Mouse (Mus musculus) MEL (cell line): ENCODE measurements around the gene Arhgap33. TPM values are rescaled to one million over a fixed set of nuclear protein-coding genes. Genes with fewer than 3 reads are reported as not detected.
A peak's percentile ranks its signal among the peaks of the same experiment; 100 is the strongest.
"Not testable (repeated sequence)": the region's sequence is repeated elsewhere in the genome, so short reads cannot be mapped to it uniquely, and the experiment has no call there.

Experiments used
- DNase-seq: peaks from one replicate; pipeline ENCODE4 v3.0.0; 2011; ENCODE audit warnings: low read depth, low spot score
- H3K27ac ChIP-seq: 2 replicates; pipeline ENCODE4 v1.5.1; 2012; ENCODE audit warnings: low read depth, mild to moderate bottlenecking, control low read depth, low read length, moderate library complexity; ENCODE audit not compliant: control insufficient read depth
- H3K27me3 ChIP-seq, 2 experiments: fragments of 150-350 bp in 1 of 2; sonication (generic) in 1 of 2; 2 replicates each; pipeline ENCODE4 v1.6.1; 2012; ENCODE audit warnings: low read length in 2 of 2, mild to moderate bottlenecking in 2 of 2, improper control_type of control experiment in 1 of 2, moderate library complexity in 1 of 2; ENCODE audit not compliant: insufficient read depth in 2 of 2, control insufficient read depth in 1 of 2
- H3K36me3 ChIP-seq, 2 experiments: 2 replicates each; pipeline ENCODE4 v1.6.1; 2012 to 2014; ENCODE audit warnings: low read length in 2 of 2, improper control_type of control experiment in 1 of 2, inconsistent platforms in 1 of 2, mild to moderate bottlenecking in 1 of 2; ENCODE audit not compliant: insufficient read depth in 2 of 2, control insufficient read depth in 1 of 2
- H3K4me1 ChIP-seq, 2 experiments: fragments of 150-350 bp in 1 of 2; sonication (generic) in 1 of 2; 2 replicates each; pipeline ENCODE4 v1.6.1; 2012; ENCODE audit warnings: low read length in 2 of 2, improper control_type of control experiment in 1 of 2, mild to moderate bottlenecking in 1 of 2; ENCODE audit not compliant: insufficient read depth in 2 of 2, control insufficient read depth in 1 of 2
- H3K4me3 ChIP-seq, 2 experiments: fragments of 150-350 bp in 1 of 2; sonication (generic) in 1 of 2; 2 replicates each; pipeline ENCODE4 v1.5.1; 2012; ENCODE audit warnings: low read depth in 2 of 2, low read length in 2 of 2, mild to moderate bottlenecking in 2 of 2, moderate library complexity in 2 of 2, control low read depth in 1 of 2, improper control_type of control experiment in 1 of 2; ENCODE audit not compliant: control insufficient read depth in 1 of 2, insufficient read depth in 1 of 2
- H3K79me2 ChIP-seq: 2 replicates; pipeline ENCODE4 v1.6.1; 2012; ENCODE audit warnings: mild to moderate bottlenecking, low read length, moderate library complexity; ENCODE audit not compliant: control insufficient read depth, poor library complexity, insufficient read depth
- H3K9ac ChIP-seq: 2 replicates; pipeline ENCODE4 v1.6.1; 2012; ENCODE audit warnings: low read depth, mild to moderate bottlenecking, control low read depth, low read length, moderate library complexity; ENCODE audit not compliant: control insufficient read depth, poor library complexity, severe bottlenecking
- H3K9me3 ChIP-seq: fragments of 150-350 bp; sonication (generic); replicated peaks from 2 replicates; pipeline ENCODE4 v1.6.1; 2012; ENCODE audit warnings: mild to moderate bottlenecking, low read length, improper control_type of control experiment, moderate library complexity; ENCODE audit not compliant: insufficient read depth
- CHD1 ChIP-seq: IDR thresholded peaks from 2 replicates; pipeline ENCODE4 v1.6.1; 2012; ENCODE audit warnings: low read depth, mild to moderate bottlenecking, inconsistent platforms, low read length, improper control_type of control experiment
- CTCF ChIP-seq, 3 experiments: IDR thresholded peaks in 2 of 3; conservative IDR thresholded peaks in 1 of 3; 2 replicates each; pipeline ENCODE4 v1.5.1; 2011 to 2012; ENCODE audit warnings: low read length in 3 of 3, low read depth in 2 of 3, mild to moderate bottlenecking in 2 of 3, improper control_type of control experiment in 1 of 3, inconsistent platforms in 1 of 3, mixed read lengths in 1 of 3, moderate library complexity in 1 of 3; ENCODE audit not compliant: control insufficient read depth in 1 of 3, insufficient read depth in 1 of 3, poor library complexity in 1 of 3, severe bottlenecking in 1 of 3
- JUND ChIP-seq: IDR thresholded peaks from 2 replicates; pipeline ENCODE4 v1.6.1; 2011; ENCODE audit warnings: low read depth, mild to moderate bottlenecking, improper control_type of control experiment, low read length
- MAX ChIP-seq: IDR thresholded peaks from 2 replicates; pipeline ENCODE4 v1.6.1; 2011; ENCODE audit warnings: low read length, improper control_type of control experiment
- MYB ChIP-seq: IDR thresholded peaks from 2 replicates; pipeline ENCODE4 v1.6.1; 2011; ENCODE audit warnings: mild to moderate bottlenecking, low read depth, low read length, improper control_type of control experiment
- POLR2A ChIP-seq, 2 experiments: IDR thresholded peaks; 2 replicates each; pipeline ENCODE4 v1.6.1; 2011 to 2012; ENCODE audit warnings: low read length in 2 of 2, mild to moderate bottlenecking in 2 of 2, control low read depth in 1 of 2, improper control_type of control experiment in 1 of 2, low read depth in 1 of 2, moderate library complexity in 1 of 2; ENCODE audit not compliant: control insufficient read depth in 1 of 2, insufficient read depth in 1 of 2, poor library complexity in 1 of 2
- RAD21 ChIP-seq: IDR thresholded peaks from 2 replicates; pipeline ENCODE4 v1.6.1; 2011; ENCODE audit warnings: mild to moderate bottlenecking, low read depth, low read length, improper control_type of control experiment
- SMC3 ChIP-seq: IDR thresholded peaks from 2 replicates; pipeline ENCODE4 v1.6.1; 2011; ENCODE audit warnings: low read depth, low read length, improper control_type of control experiment
- UBTF ChIP-seq: IDR thresholded peaks from 2 replicates; pipeline ENCODE4 v1.6.1; 2012; ENCODE audit warnings: low read depth, mild to moderate bottlenecking, inconsistent platforms, low read length, improper control_type of control experiment, moderate library complexity, borderline replicate concordance; ENCODE audit not compliant: insufficient read depth
- ZC3H11A ChIP-seq: IDR thresholded peaks from 2 replicates; pipeline ENCODE4 v1.6.1; 2012; ENCODE audit warnings: low read depth, mild to moderate bottlenecking, inconsistent platforms, low read length, improper control_type of control experiment
- polyA plus RNA-seq, 2 experiments: library from polyadenylated mRNA; stranded (reverse) in 1 of 2; unstranded in 1 of 2; fragments of >175 nt in 1 of 2; fragments of >200 nt in 1 of 2; gene quantifications; 2 replicates each; pipeline versions ENCODE4 v1.2.1 to v1.2.4; 2012; ENCODE audit warnings: low replicate concordance in 2 of 2, low read depth in 1 of 2; ENCODE audit not compliant: insufficient read length in 2 of 2, insufficient read depth in 1 of 2, missing spikeins in 1 of 2
- total RNA-seq: library from RNA; depleted of rRNA; stranded (reverse); fragments of 300-350 nt; gene quantifications from 2 replicates; pipeline ENCODE4 v1.2.3, GENCODE M21; 2012

Gene Arhgap33
- total and polyA plus RNA-seq, 3 experiments: 1.8 to 22.3 TPM; not detected in 1

- H3K4me3 ChIP-seq: not testable (repeated sequence)
- TF ChIP-seq ZC3H11A (peak; percentile 30; the same call in 1 of the 2 replicates), RAD21 (peak; percentile 32), CTCF (IDR thresholded peaks at IDR 0.05 in 2 of 3, conservative IDR thresholded peaks at IDR 0.05 in 1 of 3; ENCODE audit: control insufficient read depth in 1 of 3, insufficient read depth in 1 of 3, low read depth in 2 of 3, low read length in 3 of 3, poor library complexity in 1 of 3, severe bottlenecking in 1 of 3) (peak; percentile 30 to 52 (median 50); a peak in 5 of 6 replicates), SMC3 (peak; percentile 46)
- TF ChIP-seq, all 39 proteins: peak for 4; not testable (repeated sequence) for 35
- not testable (repeated sequence) for H3K9ac ChIP-seq, H3K36me3 ChIP-seq, H3K9me3 ChIP-seq, H3K4me1 ChIP-seq, H3K79me2 ChIP-seq, H3K27me3 ChIP-seq, H3K27ac ChIP-seq
- peak; percentile 15 for DNase-seq
Measured at GRCm38 (mm10) chr7:30501159-30501558, 33.7 kb downstream of the Arhgap33 start.

DNA sequence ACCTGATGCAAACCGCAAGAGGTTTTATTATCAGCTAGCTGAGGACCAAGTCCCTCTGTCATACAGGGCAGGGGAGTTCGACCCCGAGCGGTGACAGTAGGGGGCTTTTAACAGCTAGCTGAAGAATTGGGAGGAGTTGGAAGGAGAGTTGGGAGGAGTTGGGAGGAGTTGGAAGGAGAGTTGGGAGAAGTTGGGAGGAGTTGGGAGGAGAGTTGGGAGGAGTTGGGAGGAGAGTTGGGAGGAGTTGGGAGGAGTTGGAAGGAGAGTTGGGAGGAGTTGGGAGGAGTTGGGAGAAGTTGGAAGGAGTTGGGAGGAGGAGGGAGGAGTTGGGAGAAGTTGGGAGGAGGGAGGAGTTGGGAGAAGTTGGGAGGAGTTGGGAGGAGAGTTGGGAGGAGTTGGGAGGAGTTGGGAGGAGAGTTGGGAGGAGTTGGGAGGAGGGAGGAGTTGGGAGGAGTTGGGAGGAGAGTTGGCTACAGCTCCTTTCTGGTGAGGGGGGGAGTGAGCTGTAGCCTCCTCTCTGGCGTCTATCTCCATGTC lies 39.3 kb downstream of the Arhgap33 start:
- not testable (repeated sequence) for H3K4me1 ChIP-seq, H3K9ac ChIP-seq, H3K27ac ChIP-seq, DNase-seq, H3K9me3 ChIP-seq, H3K79me2 ChIP-seq, H3K4me3 ChIP-seq, H3K27me3 ChIP-seq, H3K36me3 ChIP-seq

- TF ChIP-seq POLR2A (IDR thresholded peaks at IDR 0.05; ENCODE audit: control insufficient read depth in 1 of 2, insufficient read depth in 1 of 2, low read depth in 1 of 2, low read length in 2 of 2, poor library complexity in 1 of 2): no peak
- TF ChIP-seq MAX: no peak
- no peak for TF ChIP-seq MYB
- no peak for TF ChIP-seq UBTF
- no peak for TF ChIP-seq JUND
- TF ChIP-seq CHD1: no peak
- H3K79me2 ChIP-seq: no peaks in the 10 kb centered on the region
- H3K4me1 ChIP-seq: no peaks in the 10 kb centered on the region
- H3K27me3 ChIP-seq: no peaks in the 10 kb centered on the region
- no peak for DNase-seq
- H3K9ac ChIP-seq: no peak within 1 kb of the TSS
- H3K4me3 ChIP-seq: no peak within 1 kb of the TSS
- no peaks in the 10 kb centered on the region for H3K36me3 ChIP-seq
- H3K27ac ChIP-seq: no peak within 1 kb of the TSS
- no peaks in the 10 kb centered on the region for H3K9me3 ChIP-seq
Measured at GRCm38 (mm10) chr7:30493401-30493931, 41.4 kb downstream of the Arhgap33 start, which contains the start of gene Prodh2. TSS of gene Prodh2 (plus strand) at chr7:30493622.
